Mouse (Mus musculus) brain, embryonic 14.5 days (tissue): ENCODE results near the gene Sdccag8.

ENCODE experiments used
- CTCF ChIP-seq: fragments of 200-500 bp; IDR thresholded peaks from 2 replicates; pipeline ENCODE4 v1.5.1; 2012; ENCODE audit warnings: inconsistent platforms, mild to moderate bottlenecking, moderate library complexity, borderline replicate concordance; ENCODE audit not compliant: insufficient read depth, insufficient read length; ENCODE audit errors: extremely low read depth
- POLR2A ChIP-seq: fragments of 200-500 bp; IDR thresholded peaks from 2 replicates; pipeline ENCODE4 v1.6.1; 2012; ENCODE audit warnings: mild to moderate bottlenecking, inconsistent platforms, borderline replicate concordance; ENCODE audit not compliant: poor library complexity, insufficient read depth, insufficient read length, severe bottlenecking; ENCODE audit errors: extremely low read depth

- TF ChIP-seq CTCF, result no peak
- TF ChIP-seq POLR2A, result no peak
Measured at GRCm38 (mm10) chr1:176825084-176825483, 10.6 kb downstream of the Sdccag8 start.
